14 mouse cellular contexts compared by ENCODE assay signal in the genomic region with DNA sequence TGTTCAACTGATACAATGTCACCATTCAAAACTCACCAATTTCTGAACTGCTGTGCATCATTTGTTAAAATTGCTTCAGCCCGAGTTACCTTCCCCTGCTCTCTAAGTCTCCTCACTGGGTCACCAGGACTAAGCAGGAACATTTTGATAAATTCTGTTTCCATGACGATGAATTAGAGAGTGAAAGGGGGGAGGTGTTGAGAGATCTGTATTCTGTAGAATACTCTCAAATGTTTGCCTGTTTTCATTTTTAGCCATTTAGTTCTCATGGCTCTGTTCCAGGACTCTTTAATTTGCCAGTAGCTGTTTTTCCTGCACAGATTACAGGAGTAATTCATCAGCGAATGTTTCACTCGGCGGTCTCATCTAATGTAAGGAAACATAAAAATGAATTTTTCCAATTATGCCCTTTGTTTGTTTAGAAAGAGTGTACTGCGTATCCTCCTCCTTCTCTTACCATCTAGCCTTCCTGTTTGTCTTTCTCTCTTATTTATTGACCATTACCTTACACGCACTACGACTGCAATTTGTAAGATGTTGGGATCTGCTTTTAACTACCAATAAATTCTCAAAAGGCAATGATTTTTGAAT.
DNase-seq lines count a peak whose midpoint lies in the region; ATAC-seq and TF ChIP-seq lines count a peak whose summit lies in the region.
"Had no signal": no experiment of that assay in that cellular context is flagged by ENCODE, and none has a peak within 500 bp of the region (broad histone marks: within the 10 kb centered on the region; RNA-seq: fewer than 3 reads in every experiment).

No protein-coding gene starts in this region.

- H3K36me3 ChIP-seq in lung, embryonic 14.5 days (ENCODE audit: insufficient read depth): no peaks in the 10 kb centered on the region
- H3K36me3 ChIP-seq in hindbrain, embryonic 14.5 days (replicated peaks; ENCODE audit: control insufficient read depth, insufficient read depth): no peaks in the 10 kb centered on the region
- H3K36me3 ChIP-seq in midbrain, postnatal 0 days (ENCODE audit: insufficient read depth, low read length): no peaks in the 10 kb centered on the region
- H3K36me3 ChIP-seq: heart, embryonic 12.5 days had no signal

- no peak overlapping the region for H3K27ac ChIP-seq in lung, embryonic 14.5 days (ENCODE audit: low read depth)
- H3K27ac ChIP-seq in hindbrain, embryonic 14.5 days: peak overlapping the region; percentile 72
- peak overlapping the region; percentile 27; the same call in 1 of the 2 replicates for H3K27ac ChIP-seq in midbrain, postnatal 0 days (ENCODE audit: low read depth, low read length)
- H3K27ac ChIP-seq: gastrocnemius, adult 2 months had no signal

- ATAC-seq in lung, embryonic 14.5 days (ENCODE audit: insufficient read depth): peak; percentile 73; the same call in 1 of the 2 replicates
- ATAC-seq in hindbrain, embryonic 14.5 days (ENCODE audit: low FRiP score): peak; percentile 80; the same call in 1 of the 2 replicates
- ATAC-seq in midbrain, postnatal 0 days (ENCODE audit: low FRiP score): peak; percentile 56; the same call in 1 of the 2 replicates
- ATAC-seq: inflammation-experienced regulatory T-cells, adult 6 months had no signal

- H3K4me2 ChIP-seq in lung, embryonic 14.5 days: peak overlapping the region; percentile 25; the same call in 1 of the 2 replicates
- H3K4me2 ChIP-seq in hindbrain, embryonic 14.5 days (replicated peaks): peak overlapping the region; percentile 9; the same call in 1 of the 2 replicates
- peak overlapping the region; percentile 18 for H3K4me2 ChIP-seq in midbrain, postnatal 0 days (ENCODE audit: low read depth, low read length, poor library complexity, severe bottlenecking)
- H3K4me2 ChIP-seq: heart, embryonic 12.5 days had no signal

- no peaks in the 10 kb centered on the region for H3K9me3 ChIP-seq in lung, embryonic 14.5 days (ENCODE audit: low read depth, low read length)
- H3K9me3 ChIP-seq in hindbrain, embryonic 14.5 days (ENCODE audit: control insufficient read depth, low read length): no peaks in the 10 kb centered on the region
- no peaks in the 10 kb centered on the region for H3K9me3 ChIP-seq in midbrain, postnatal 0 days (ENCODE audit: low read length)
- H3K9me3 ChIP-seq: heart, embryonic 12.5 days had no signal

- peak; percentile 22 for DNase-seq in embryo, embryonic 10.5 days (ENCODE audit: low spot score)
- no peak for DNase-seq in embryo, embryonic 9.5 days (ENCODE audit: extremely low spot score)
- DNase-seq in lung, embryonic 14.5 days: peak; percentile 76
- DNase-seq in lung, postnatal 25 days (ENCODE audit: low spot score): no peak
- peak; percentile 57 for DNase-seq in hindbrain, embryonic 14.5 days (ENCODE audit: low spot score)
- DNase-seq in midbrain, postnatal 0 days (ENCODE audit: low spot score): peak; percentile 48
- no peak for DNase-seq in adrenal gland, postnatal 14 days
- no peak for DNase-seq in adrenal gland, postnatal 4 days (ENCODE audit: low spot score in 2 of 2)
- DNase-seq: cerebellum, adult 8-10 months; gastrocnemius, adult 2 months; lung, adult 2 months; thymus, adult 18-20 months had no signal

- H3K4me3 ChIP-seq in lung, embryonic 14.5 days (ENCODE audit: low read depth, low read length): no peak overlapping the region
- H3K4me3 ChIP-seq in hindbrain, embryonic 14.5 days (replicated peaks; ENCODE audit: low read length): no peak overlapping the region
- no peak overlapping the region for H3K4me3 ChIP-seq in midbrain, postnatal 0 days (ENCODE audit: low read depth, low read length)
- H3K4me3 ChIP-seq: gastrocnemius, adult 2 months; heart, embryonic 12.5 days had no signal

- 27% methylated on average over 8 of the region's 8 CpGs for WGBS in lung, embryonic 14.5 days
- WGBS in hindbrain, embryonic 14.5 days: 37% methylated on average over 8 of the region's 8 CpGs
- WGBS in midbrain, postnatal 0 days: 34% methylated on average over 8 of the region's 8 CpGs

- H3K4me1 ChIP-seq in lung, embryonic 14.5 days (ENCODE audit: insufficient read depth): no peaks in the 10 kb centered on the region
- H3K4me1 ChIP-seq in hindbrain, embryonic 14.5 days (replicated peaks; ENCODE audit: control insufficient read depth, insufficient read depth, low read length): peaks cover 9% of the 10 kb centered on the region; the same call in 1 of the 2 replicates
- H3K4me1 ChIP-seq in midbrain, postnatal 0 days (ENCODE audit: insufficient read depth, low read length): no peaks in the 10 kb centered on the region
- H3K4me1 ChIP-seq: heart, embryonic 12.5 days had no signal

- no peak overlapping the region for H3K9ac ChIP-seq in lung, embryonic 14.5 days
- H3K9ac ChIP-seq in hindbrain, embryonic 14.5 days: no peak overlapping the region
- no peak overlapping the region for H3K9ac ChIP-seq in midbrain, postnatal 0 days (replicated peaks; ENCODE audit: low read length, poor library complexity, severe bottlenecking)
- H3K9ac ChIP-seq: heart, embryonic 12.5 days had no signal

- TF ChIP-seq CTCF in lung, embryonic 14.5 days (IDR thresholded peaks at IDR 0.05; ENCODE audit: low read depth): no peak
- no peak for TF ChIP-seq CTCF in midbrain, postnatal 0 days (IDR thresholded peaks at IDR 0.05)

- no peaks in the 10 kb centered on the region for H3K27me3 ChIP-seq in lung, embryonic 14.5 days (ENCODE audit: insufficient read depth, low read length)
- H3K27me3 ChIP-seq in hindbrain, embryonic 14.5 days (ENCODE audit: control insufficient read depth, insufficient read depth, low read length): no peaks in the 10 kb centered on the region
- no peaks in the 10 kb centered on the region for H3K27me3 ChIP-seq in midbrain, postnatal 0 days (ENCODE audit: insufficient read depth, low read length)
- H3K27me3 ChIP-seq: heart, embryonic 12.5 days had no signal

Comparison
In these comparisons a context has a peak if more than half of its experiments do, and no peak if none do; other contexts are left out.
1. DNase-seq: peak in embryo, embryonic 10.5 days (single experiment), lung, embryonic 14.5 days (single experiment), hindbrain, embryonic 14.5 days (single experiment) and midbrain, postnatal 0 days (single experiment); none in embryo, embryonic 9.5 days (single experiment), lung, postnatal 25 days (single experiment), adrenal gland, postnatal 14 days (single experiment) and adrenal gland, postnatal 4 days (0 of 2).
2. Peak in every context shown above with its lines, with median percentiles within 50 percentile points of each other: ATAC-seq and H3K4me2 ChIP-seq.